ENCODE assay signal across 27 mouse cellular contexts in genomic region chr12:88926306-88926705, GRCm38 (mm10).
"Had no signal": no experiment of that assay in that cellular context is flagged by ENCODE, and none has a peak within 500 bp of the region (broad histone marks: within the 10 kb centered on the region; RNA-seq: fewer than 3 reads in every experiment).

No protein-coding gene starts in this region.

- H3K27me3 ChIP-seq: heart, embryonic 13.5 days; heart, embryonic 15.5 days; hindbrain, embryonic 13.5 days; hindbrain, embryonic 15.5 days; kidney, embryonic 15.5 days; limb, embryonic 13.5 days; limb, embryonic 15.5 days; liver, embryonic 12.5 days had no signal

- DNase-seq: gastrocnemius, postnatal 14 days; gastrocnemius, postnatal 36 days; heart, adult 11 months; heart, adult 2 months; heart, postnatal 14 days; heart, postnatal 36 days; kidney, adult 11 months; kidney, adult 2 months; kidney, adult 9 months; kidney, postnatal 14 days; kidney, postnatal 36 days; layer of hippocampus, adult 9-11 months; layer of hippocampus, postnatal 36 days; left cerebral cortex, postnatal 4 days had no signal

- H3K4me2 ChIP-seq: heart, embryonic 11.5 days; heart, embryonic 13.5 days; heart, embryonic 15.5 days; hindbrain, embryonic 13.5 days; hindbrain, embryonic 15.5 days; kidney, embryonic 15.5 days; limb, embryonic 13.5 days; limb, embryonic 15.5 days; liver, embryonic 12.5 days had no signal

- ATAC-seq: hindbrain, postnatal 0 days; intestine, embryonic 16.5 days; liver, embryonic 12.5 days had no signal

- H3K36me3 ChIP-seq: heart, embryonic 13.5 days; heart, embryonic 15.5 days; hindbrain, embryonic 13.5 days; hindbrain, embryonic 15.5 days; kidney, embryonic 15.5 days; limb, embryonic 13.5 days; limb, embryonic 15.5 days; liver, embryonic 12.5 days had no signal

- H3K4me1 ChIP-seq: heart, embryonic 13.5 days; heart, embryonic 15.5 days; hindbrain, embryonic 13.5 days; kidney, embryonic 15.5 days; limb, embryonic 13.5 days; limb, embryonic 15.5 days; liver, embryonic 12.5 days had no signal

- H3K9me3 ChIP-seq: heart, embryonic 13.5 days; heart, embryonic 15.5 days; hindbrain, embryonic 13.5 days; hindbrain, embryonic 15.5 days; kidney, embryonic 15.5 days; limb, embryonic 13.5 days; limb, embryonic 15.5 days; liver, embryonic 12.5 days had no signal

- H3K9ac ChIP-seq: heart, embryonic 13.5 days; heart, embryonic 15.5 days; hindbrain, embryonic 13.5 days; hindbrain, embryonic 15.5 days; kidney, embryonic 15.5 days; limb, embryonic 13.5 days; limb, embryonic 15.5 days; liver, embryonic 12.5 days; liver, embryonic 14.5 days had no signal

- H3K27ac ChIP-seq: heart, adult 2 months; heart, embryonic 13.5 days; heart, embryonic 15.5 days; hindbrain, embryonic 13.5 days; hindbrain, embryonic 15.5 days; hindbrain, postnatal 0 days; kidney, embryonic 15.5 days; kidney, postnatal 0 days; limb, embryonic 13.5 days; limb, embryonic 15.5 days; liver, embryonic 12.5 days; liver, embryonic 14.5 days had no signal

- H3K4me3 ChIP-seq: heart, adult 2 months; heart, embryonic 13.5 days; heart, embryonic 15.5 days; hindbrain, embryonic 13.5 days; hindbrain, embryonic 15.5 days; kidney, embryonic 15.5 days; limb, embryonic 13.5 days; limb, embryonic 15.5 days; liver, embryonic 12.5 days had no signal
